Mouse (Mus musculus) forebrain, embryonic 15.5 days (tissue): ENCODE measurements around the gene Tnnt3. TPM values are rescaled to one million over a fixed set of nuclear protein-coding genes. Genes with fewer than 3 reads are reported as not detected.
A peak's percentile ranks its signal among the peaks of the same experiment; 100 is the strongest.

Experiments used
- ATAC-seq: fragments of 200-750 bp; cut with Nextera tagmentation; replicated peaks from 2 replicates; pipeline ENCODE4 v1.8.0; 2017; ENCODE audit warnings: mild to moderate bottlenecking, moderate TSS enrichment, moderate library complexity
- H3K27ac ChIP-seq: fragments of 300-500 bp; sonication (generic); replicated peaks from 2 replicates; pipeline ENCODE4 v1.5.1; 2015; ENCODE audit warnings: mild to moderate bottlenecking, inconsistent platforms
- H3K27me3 ChIP-seq: fragments of 300-500 bp; sonication (generic); 2 replicates; pipeline ENCODE4 v1.6.1; 2015; ENCODE audit warnings: inconsistent platforms
- H3K36me3 ChIP-seq: fragments of 300-500 bp; sonication (generic); 2 replicates; pipeline ENCODE4 v1.6.1; 2015; ENCODE audit warnings: mild to moderate bottlenecking, inconsistent platforms
- H3K4me1 ChIP-seq: fragments of 300-500 bp; sonication (generic); 2 replicates; pipeline ENCODE4 v1.6.1; 2015; ENCODE audit warnings: inconsistent platforms
- H3K4me2 ChIP-seq: fragments of 300-500 bp; sonication (generic); replicated peaks from 2 replicates; pipeline ENCODE4 v1.6.1; 2015; ENCODE audit warnings: mild to moderate bottlenecking, inconsistent platforms
- H3K4me3 ChIP-seq: fragments of 300-500 bp; sonication (generic); 2 replicates; pipeline ENCODE4 v1.5.1; 2015; ENCODE audit warnings: mild to moderate bottlenecking, inconsistent platforms
- H3K9ac ChIP-seq: fragments of 300-500 bp; sonication (generic); replicated peaks from 2 replicates; pipeline ENCODE4 v1.6.1; 2015; ENCODE audit warnings: mild to moderate bottlenecking, inconsistent platforms
- H3K9me3 ChIP-seq: fragments of 300-500 bp; sonication (generic); 2 replicates; pipeline ENCODE4 v1.6.1; 2016; ENCODE audit warnings: inconsistent platforms
- WGBS: fragments of 180-500 bp; shearing (Covaris S2); methylation state at CpG from one replicate; pipeline ENCODE4 v1.1.7; 2015; ENCODE audit warnings: mixed read lengths; 5-methylcytosine and 5-hydroxymethylcytosine counted together
- polyA plus RNA-seq: library from polyadenylated mRNA; unstranded; fragments of >200 nt; fragmentation: Nextera tagmentation; extraction: Ambion mirVana; gene quantifications from 2 replicates; pipeline ENCODE4 v1.2.1, GENCODE M21; 2015

The Tnnt3 gene
- polyA plus RNA-seq, 1 experiment from 2014 or later, result 0.98 TPM

DNA sequence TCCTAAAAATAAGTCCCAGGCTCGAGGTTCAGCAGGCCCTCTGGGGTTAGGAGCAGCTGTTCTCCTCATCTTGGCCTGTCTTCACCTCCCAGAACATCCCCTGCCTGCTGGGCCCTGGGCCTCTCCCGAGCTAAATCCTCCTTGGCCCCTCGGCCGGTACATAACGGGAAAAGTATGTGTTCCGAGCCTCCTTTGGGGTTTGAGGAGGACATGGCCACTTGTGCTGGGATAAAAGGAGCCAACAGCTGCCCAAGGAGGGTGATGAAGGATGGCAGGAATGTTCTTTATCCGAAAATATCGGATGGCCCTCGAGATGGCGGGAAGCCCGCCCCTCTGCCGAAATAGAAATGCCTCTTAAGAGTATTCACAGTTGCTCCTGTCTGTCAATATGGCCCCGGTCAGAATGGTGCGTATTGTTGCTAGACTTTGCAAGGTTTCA lies 52.3 kb downstream of the Tnnt3 start:
- Histone ChIP-seq H3K4me1 (peaks cover 11% of the 10 kb centered on the region), H3K4me3 (no peak overlapping the region), H3K27ac (no peak overlapping the region), H3K9ac (no peak overlapping the region), H3K4me2 (no peak overlapping the region), H3K36me3 (no peaks in the 10 kb centered on the region), H3K9me3 (no peaks in the 10 kb centered on the region), H3K27me3 (no peaks in the 10 kb centered on the region)
- 83% methylated on average over 14 of the region's 14 CpGs for WGBS
- ATAC-seq, result no peak

DNA sequence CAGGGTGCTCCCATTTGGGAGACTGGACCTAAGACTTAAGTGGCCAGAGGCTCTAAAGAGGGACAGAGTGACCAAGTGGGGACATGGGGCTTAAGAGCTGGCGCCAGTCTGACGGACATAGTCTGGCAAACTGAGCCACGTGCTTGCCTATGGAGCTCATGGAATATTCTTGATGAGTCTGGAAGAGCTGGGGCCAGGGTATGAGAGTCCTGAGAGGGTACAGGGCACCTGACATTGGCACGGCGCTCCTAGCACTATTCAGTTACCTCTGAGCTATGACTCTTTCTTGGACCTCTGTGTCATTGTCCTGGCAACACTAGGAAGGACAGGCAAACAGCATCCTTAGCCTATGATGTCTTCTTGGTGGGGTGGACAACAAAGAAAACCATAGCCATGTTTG lies 53.1 kb downstream of the Tnnt3 start:
- Histone ChIP-seq H3K9ac (no peak overlapping the region), H3K4me2 (no peak overlapping the region), H3K36me3 (no peaks in the 10 kb centered on the region), H3K27ac (no peak overlapping the region), H3K4me3 (no peak overlapping the region), H3K4me1 (peaks cover 11% of the 10 kb centered on the region), H3K9me3 (no peaks in the 10 kb centered on the region), H3K27me3 (no peaks in the 10 kb centered on the region)
- 91% methylated on average over 5 of the region's 5 CpGs for WGBS
- no peak for ATAC-seq

DNA sequence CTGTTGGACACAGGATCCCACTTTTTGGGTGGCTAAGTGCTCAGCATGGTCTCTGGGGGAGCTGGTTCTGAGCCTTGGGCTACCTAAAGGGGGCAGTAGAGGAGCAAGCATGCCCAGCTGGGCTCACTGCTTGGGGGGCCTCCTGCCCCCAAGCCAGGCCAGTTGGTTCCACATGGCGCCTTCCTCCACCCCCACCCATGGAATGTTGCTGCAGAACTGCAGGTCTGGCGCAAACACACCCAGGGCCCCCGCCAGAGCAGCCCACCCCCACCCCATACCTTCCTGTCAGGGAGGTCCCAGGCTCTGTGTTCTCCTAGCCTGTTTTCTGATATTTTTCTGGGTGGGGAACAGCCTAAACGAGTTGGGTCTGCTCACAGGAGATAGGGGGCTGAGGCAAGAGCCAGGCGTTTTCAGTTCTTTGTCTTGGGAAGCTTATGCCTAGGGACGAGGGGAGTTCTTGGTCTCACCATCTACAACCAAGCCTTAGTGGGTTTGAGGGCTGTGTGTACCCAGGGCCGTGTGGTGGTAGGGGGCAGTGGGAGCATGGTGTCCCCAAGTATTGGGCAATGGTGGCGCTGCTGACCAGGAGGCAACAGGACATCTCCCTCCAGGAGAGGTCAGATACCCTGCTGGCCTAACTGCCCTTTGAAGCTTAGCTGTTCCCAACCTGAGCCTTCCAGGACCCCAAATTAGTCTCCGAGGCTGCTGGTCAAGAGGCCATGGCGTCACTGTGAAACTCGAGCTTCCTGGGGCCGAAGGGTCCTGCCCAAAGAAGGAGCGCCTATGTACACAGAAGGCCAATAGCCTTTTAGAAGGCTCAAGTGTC lies 54.2 kb downstream of the Tnnt3 start:
- no peak for ATAC-seq
- 65% methylated on average over 13 of the region's 13 CpGs for WGBS
- peaks cover 11% of the 10 kb centered on the region for H3K4me1 ChIP-seq
- H3K4me3 ChIP-seq, result no peak overlapping the region
- H3K36me3 ChIP-seq, result no peaks in the 10 kb centered on the region
- no peak overlapping the region for H3K27ac ChIP-seq
- no peaks in the 10 kb centered on the region for H3K27me3 ChIP-seq
- no peaks in the 10 kb centered on the region for H3K9me3 ChIP-seq
- H3K4me2 ChIP-seq, result no peak overlapping the region
- no peak overlapping the region for H3K9ac ChIP-seq

DNA sequence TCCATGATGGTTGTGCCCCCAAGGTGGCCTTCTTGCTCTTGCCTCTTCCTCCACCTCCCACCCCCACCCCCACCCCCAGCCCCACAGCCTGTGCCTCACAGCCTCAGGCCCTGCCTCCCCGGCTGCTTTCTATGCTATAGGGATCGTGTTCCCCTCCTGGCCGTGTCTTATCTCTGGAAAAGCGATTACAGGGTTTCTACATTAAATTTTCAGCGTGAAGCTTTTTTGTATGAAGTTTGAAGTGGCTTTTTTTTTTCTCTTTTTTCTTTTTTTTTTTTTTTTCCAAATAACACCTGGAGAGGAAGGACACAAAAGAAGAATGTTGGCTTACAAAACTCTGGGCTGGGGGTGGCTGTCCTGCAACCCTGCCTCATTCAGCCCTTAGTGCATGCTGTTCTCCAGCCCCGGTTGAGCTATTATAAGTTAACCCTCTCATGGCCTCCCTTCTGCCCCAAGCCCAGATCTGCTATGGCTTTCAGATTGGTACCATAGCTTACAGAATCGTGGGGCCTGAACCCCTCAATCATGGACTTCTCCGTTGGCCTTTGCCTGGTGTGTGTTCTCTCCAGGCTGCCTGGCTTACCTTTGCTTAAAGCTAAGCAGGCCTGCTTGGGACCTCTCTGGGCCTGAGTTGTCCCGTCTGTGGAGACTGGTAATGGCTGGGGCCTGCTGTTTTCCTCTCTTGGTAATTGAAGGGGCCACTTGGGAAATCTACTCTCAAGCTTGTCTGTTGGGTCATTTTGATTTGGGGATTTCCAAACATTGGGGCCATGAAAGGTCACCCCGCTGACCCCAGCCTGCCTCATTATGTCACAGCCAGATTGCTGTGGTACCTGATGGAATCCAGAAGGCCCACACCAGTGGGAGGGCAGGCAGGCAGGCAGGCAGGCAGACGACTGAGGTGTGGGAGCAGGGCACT lies 55.0 kb downstream of the Tnnt3 start:
- no peak for ATAC-seq
- Histone ChIP-seq H3K4me1 (peaks cover 11% of the 10 kb centered on the region), H3K27me3 (no peaks in the 10 kb centered on the region), H3K27ac (peak overlapping the region; percentile 58), H3K4me2 (no peak overlapping the region), H3K9ac (no peak overlapping the region), H3K4me3 (no peak overlapping the region), H3K36me3 (no peaks in the 10 kb centered on the region), H3K9me3 (no peaks in the 10 kb centered on the region)
- 39% methylated on average over 11 of the region's 11 CpGs for WGBS

DNA sequence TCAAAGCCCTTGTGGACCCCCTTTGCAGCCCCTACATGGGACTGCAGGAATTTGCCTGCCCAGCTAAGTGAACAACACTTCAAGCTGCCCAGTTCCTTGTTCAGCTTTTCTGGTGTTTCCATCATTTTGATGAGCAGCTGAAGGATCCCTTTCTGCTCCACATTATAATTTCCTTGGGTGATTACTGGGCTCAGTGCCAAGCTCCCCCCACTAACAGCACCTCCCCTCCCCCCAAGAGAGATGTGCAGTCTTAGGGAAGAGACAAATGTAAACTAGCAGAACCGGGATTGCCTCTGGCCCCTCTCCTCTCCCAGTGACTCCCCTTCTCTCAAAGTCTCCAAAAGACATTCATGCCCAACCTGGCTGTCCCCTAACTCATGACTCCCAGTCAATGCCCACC lies 56.0 kb downstream of the Tnnt3 start:
- 0 out of 2 replicates have a peak, but pooled peaks have one; percentile 29 for ATAC-seq
- Histone ChIP-seq H3K9me3 (no peaks in the 10 kb centered on the region), H3K4me3 (no peak overlapping the region), H3K4me1 (peaks cover 11% of the 10 kb centered on the region), H3K36me3 (no peaks in the 10 kb centered on the region), H3K27ac (peak overlapping the region; percentile 58), H3K9ac (no peak overlapping the region), H3K4me2 (no peak overlapping the region), H3K27me3 (no peaks in the 10 kb centered on the region)
- WGBS, result 9% methylated on average over 1 of the region's 1 CpGs

DNA sequence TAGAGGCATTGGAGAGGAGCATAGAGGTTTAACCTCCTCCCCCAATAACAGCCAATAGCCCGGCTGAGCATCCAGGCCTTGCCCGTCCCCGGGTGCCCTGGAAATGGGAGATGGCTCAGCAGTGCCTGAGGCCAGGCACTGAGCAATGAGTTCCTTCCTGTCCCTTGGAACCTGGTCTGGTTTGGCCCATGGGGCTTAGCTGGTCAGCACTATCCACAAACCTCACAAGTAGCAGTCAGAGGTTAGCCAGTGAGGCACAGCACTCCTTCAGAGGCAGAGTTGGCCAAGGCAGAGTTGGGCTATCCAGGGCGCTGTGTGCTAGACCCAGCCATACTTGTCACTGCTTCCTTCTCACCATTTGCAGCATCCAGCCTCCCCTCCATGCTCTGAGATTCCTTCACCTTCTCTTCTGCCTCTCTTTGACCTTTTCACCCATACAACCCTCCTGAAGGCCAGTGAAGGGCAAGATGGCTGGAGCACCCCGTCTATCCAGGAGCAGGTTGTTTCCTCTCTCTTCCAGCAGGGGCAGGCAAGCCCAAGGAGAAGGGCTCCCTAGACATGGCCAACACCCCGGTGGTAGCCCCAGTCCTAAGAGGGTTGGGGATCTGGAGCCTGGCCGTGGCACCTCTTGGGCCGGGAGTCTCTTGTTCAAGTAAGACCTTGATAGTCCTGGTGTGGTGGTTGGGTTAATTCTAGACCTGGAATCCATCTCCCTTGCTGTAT lies 56.9 kb downstream of the Tnnt3 start:
- H3K9me3 ChIP-seq, result no peaks in the 10 kb centered on the region
- WGBS, result 97% methylated on average over 8 of the region's 8 CpGs
- H3K4me3 ChIP-seq, result no peak overlapping the region

DNA sequence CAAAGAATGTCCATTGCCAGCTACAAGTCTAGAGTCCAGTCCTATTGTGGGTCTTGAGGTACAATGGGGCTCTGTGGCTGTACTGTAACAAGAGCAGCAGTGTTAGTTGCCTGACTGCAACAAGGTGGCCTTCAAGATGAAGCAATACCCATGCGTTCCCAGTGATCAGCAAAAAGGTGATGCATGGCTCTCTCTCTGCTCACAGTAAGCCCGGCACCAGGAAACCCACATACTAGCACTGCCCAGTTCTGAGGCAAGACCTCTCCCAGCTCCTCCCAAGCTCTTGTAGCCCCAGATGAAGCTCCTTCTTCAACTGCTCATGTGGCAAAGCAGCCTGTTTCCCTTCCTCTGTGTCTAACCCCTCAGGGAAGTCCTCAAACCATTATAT lies 57.4 kb downstream of the Tnnt3 start:
- Histone ChIP-seq H3K27ac (no peak overlapping the region), H3K4me2 (no peak overlapping the region), H3K9me3 (no peaks in the 10 kb centered on the region), H3K4me1 (peaks cover 11% of the 10 kb centered on the region), H3K27me3 (no peaks in the 10 kb centered on the region), H3K36me3 (no peaks in the 10 kb centered on the region), H3K4me3 (no peak overlapping the region), H3K9ac (no peak overlapping the region)
- 98% methylated on average over 2 of the region's 2 CpGs for WGBS
- ATAC-seq, result no peak

More for the DNA sequence above, 56.9 kb downstream of the Tnnt3 start:
- Histone ChIP-seq H3K4me2 (no peak overlapping the region), H3K9ac (no peak overlapping the region), H3K27me3 (no peaks in the 10 kb centered on the region), H3K36me3 (no peaks in the 10 kb centered on the region), H3K27ac (no peak overlapping the region), H3K4me1 (peaks cover 11% of the 10 kb centered on the region)
- no peak for ATAC-seq

DNA sequence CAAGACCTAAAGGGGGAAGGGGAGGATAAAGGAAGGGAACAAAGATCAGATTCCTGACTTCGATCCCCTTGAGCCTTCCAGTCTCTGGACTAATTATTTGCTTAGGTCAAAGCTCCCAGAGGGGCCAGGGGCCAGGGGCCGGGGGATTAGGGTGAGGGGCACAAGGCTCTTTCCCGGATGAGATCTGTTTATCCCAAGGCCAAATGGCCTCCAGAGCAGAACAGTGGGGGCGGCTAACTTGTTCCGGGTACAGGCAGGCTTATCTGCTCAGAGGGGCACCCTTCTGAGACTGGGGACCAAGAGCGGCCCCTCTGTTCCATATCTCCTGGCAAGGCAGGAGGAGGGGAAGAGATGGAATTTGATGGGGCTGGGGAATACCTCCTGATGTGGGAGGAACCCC lies 59.1 kb downstream of the Tnnt3 start:
- Histone ChIP-seq H3K27me3 (no peaks in the 10 kb centered on the region), H3K9ac (no peak overlapping the region), H3K4me3 (no peak overlapping the region), H3K36me3 (no peaks in the 10 kb centered on the region), H3K27ac (no peak overlapping the region), H3K4me1 (peaks cover 14% of the 10 kb centered on the region), H3K4me2 (no peak overlapping the region), H3K9me3 (no peaks in the 10 kb centered on the region)
- 18% methylated on average over 6 of the region's 6 CpGs for WGBS
- no peak for ATAC-seq

DNA sequence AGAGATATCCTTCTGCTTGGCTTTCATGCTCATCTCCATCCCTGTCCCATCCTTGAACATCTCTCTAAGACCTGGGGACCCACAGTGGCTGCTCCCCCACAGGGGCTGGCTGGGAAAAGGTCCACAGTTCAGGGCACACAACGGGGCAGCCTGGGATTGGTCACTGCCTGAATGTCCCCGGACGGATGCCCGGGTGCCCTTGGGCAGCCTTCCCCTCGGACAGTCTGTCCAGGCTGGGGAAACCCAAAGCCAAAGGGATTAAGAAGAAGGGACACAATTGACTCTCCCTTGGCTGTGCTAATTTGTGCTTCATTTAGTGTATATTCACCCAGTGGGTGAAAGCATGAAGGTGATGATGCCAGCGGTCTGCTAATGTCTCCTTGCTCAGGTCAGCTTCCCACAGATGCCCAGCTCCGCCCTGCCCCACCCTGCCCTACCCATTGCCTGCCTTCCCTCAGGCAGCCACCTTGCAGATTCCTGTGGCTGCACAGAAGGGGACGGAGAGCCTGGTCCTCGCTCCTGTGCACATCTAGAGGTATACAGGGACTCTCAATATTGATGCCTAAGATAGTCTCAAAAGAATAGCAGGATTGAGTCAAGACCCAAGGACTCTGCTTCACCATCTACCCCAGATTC lies 60.0 kb downstream of the Tnnt3 start:
- Histone ChIP-seq H3K27ac (no peak overlapping the region), H3K27me3 (no peaks in the 10 kb centered on the region), H3K4me2 (no peak overlapping the region), H3K9me3 (no peaks in the 10 kb centered on the region), H3K4me1 (peaks cover 13% of the 10 kb centered on the region), H3K4me3 (no peak overlapping the region), H3K9ac (no peak overlapping the region), H3K36me3 (no peaks in the 10 kb centered on the region)
- 89% methylated on average over 9 of the region's 9 CpGs for WGBS
- ATAC-seq, result no peak

DNA sequence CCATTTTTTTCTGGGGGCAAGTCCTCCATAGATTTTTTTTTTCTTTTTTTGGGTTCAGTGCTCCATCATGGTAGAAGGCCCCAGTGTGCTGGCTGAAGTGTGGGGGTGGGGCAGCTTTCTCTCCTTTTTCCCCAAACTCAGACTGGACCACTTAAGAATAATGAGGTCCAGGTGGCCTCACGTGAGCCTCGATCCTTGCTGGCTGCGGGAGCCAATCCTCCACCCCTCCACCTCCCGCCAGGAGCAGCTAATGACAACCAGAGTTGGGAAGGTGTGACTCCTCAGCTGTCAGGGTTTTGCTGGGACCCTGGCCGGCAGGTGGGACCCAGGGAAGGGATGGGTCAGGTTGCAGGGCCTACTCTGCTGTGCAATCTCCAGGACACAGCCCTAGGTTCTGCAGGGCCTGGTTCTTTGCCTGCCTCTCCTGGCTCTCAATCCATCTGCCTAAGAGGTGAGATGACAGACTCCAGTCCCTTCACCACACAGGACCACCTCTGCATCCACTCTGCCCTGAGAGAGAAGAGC lies 61.1 kb downstream of the Tnnt3 start:
- no peak overlapping the region for H3K4me3 ChIP-seq
- H3K4me2 ChIP-seq, result no peak overlapping the region
- H3K27me3 ChIP-seq, result no peaks in the 10 kb centered on the region
- no peaks in the 10 kb centered on the region for H3K36me3 ChIP-seq
- no peaks in the 10 kb centered on the region for H3K9me3 ChIP-seq
- ATAC-seq, result no peak
- WGBS, result 67% methylated on average over 5 of the region's 5 CpGs
- H3K9ac ChIP-seq, result no peak overlapping the region
- H3K4me1 ChIP-seq, result peaks cover 2% of the 10 kb centered on the region; the same call in 1 of the 2 replicates
- H3K27ac ChIP-seq, result no peak overlapping the region
